Mouse (Mus musculus) stomach, embryonic 15.5 days (tissue): ENCODE results near the gene Slc25a19. TPM values are rescaled to one million over a fixed set of nuclear protein-coding genes. Genes with fewer than 3 reads are reported as not detected.
"Not testable (repeated sequence)": the region's sequence is repeated elsewhere in the genome, so short reads cannot be mapped to it uniquely, and the experiment has no call there.

ENCODE experiments used
- ATAC-seq: fragments of 200-750 bp; cut with Nextera tagmentation; 2 replicates; pipeline ENCODE4 v1.8.0; 2017; ENCODE audit warnings: low read depth, moderate number of reproducible peaks, moderate TSS enrichment; ENCODE audit not compliant: insufficient read depth, low FRiP score
- H3K27ac ChIP-seq: fragments of 300-500 bp; sonication (generic); 2 replicates; pipeline ENCODE4 v1.5.1; 2015; ENCODE audit warnings: mild to moderate bottlenecking, inconsistent platforms
- H3K27me3 ChIP-seq: fragments of 300-500 bp; sonication (generic); replicated peaks from 2 replicates; pipeline ENCODE4 v1.6.1; 2015; ENCODE audit warnings: inconsistent platforms
- H3K36me3 ChIP-seq: fragments of 300-500 bp; sonication (generic); 2 replicates; pipeline ENCODE4 v1.6.1; 2015; ENCODE audit warnings: inconsistent platforms
- H3K4me1 ChIP-seq: fragments of 300-500 bp; sonication (generic); 2 replicates; pipeline ENCODE4 v1.6.1; 2015; ENCODE audit warnings: inconsistent platforms
- H3K4me2 ChIP-seq: fragments of 300-500 bp; sonication (generic); 2 replicates; pipeline ENCODE4 v1.6.1; 2015; ENCODE audit warnings: mild to moderate bottlenecking, inconsistent platforms
- H3K4me3 ChIP-seq: fragments of 300-500 bp; sonication (generic); replicated peaks from 2 replicates; pipeline ENCODE4 v1.5.1; 2015; ENCODE audit warnings: inconsistent platforms
- H3K9ac ChIP-seq: fragments of 300-500 bp; sonication (generic); 2 replicates; pipeline ENCODE4 v1.6.1; 2015; ENCODE audit warnings: inconsistent platforms
- H3K9me3 ChIP-seq: fragments of 300-500 bp; sonication (generic); 2 replicates; pipeline ENCODE4 v1.6.1; 2016; ENCODE audit warnings: inconsistent platforms
- WGBS: fragments of 180-500 bp; shearing (Covaris S2); methylation state at CpG from one replicate; pipeline ENCODE4 v1.1.7; 2015; 5-methylcytosine and 5-hydroxymethylcytosine counted together
- polyA plus RNA-seq: library from polyadenylated mRNA; unstranded; fragments of >200 nt; fragmentation: Nextera tagmentation; extraction: Ambion mirVana; gene quantifications from 2 replicates; pipeline ENCODE4 v1.2.1, GENCODE M21; 2015

The Slc25a19 gene
- polyA plus RNA-seq, 1 experiment from 2014 or later, result 21.5 TPM

DNA sequence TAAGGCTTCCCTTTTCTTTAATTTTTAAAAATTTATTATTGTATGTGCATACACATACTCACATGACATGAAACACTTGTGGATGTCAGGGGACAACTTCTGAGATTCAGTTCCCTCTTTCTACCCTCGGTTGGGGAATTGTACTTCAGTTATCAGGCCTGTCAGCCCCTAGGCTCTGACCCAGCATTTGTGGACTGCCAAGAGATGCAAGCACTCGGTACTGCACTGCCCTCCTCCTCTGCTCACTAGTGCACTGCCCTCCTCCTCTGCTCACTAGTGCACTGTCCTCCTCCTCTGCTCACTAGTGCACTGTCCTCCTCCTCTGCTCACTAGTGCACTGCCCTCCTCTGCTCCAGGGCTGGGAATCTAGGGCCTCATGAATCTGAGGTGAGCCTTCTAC is 26.0 kb upstream of the Slc25a19 start:
- H3K36me3 ChIP-seq, result peaks cover 12% of the 10 kb centered on the region; the same call in 1 of the 2 replicates
- 68% methylated on average over 2 of the region's 2 CpGs for WGBS

DNA sequence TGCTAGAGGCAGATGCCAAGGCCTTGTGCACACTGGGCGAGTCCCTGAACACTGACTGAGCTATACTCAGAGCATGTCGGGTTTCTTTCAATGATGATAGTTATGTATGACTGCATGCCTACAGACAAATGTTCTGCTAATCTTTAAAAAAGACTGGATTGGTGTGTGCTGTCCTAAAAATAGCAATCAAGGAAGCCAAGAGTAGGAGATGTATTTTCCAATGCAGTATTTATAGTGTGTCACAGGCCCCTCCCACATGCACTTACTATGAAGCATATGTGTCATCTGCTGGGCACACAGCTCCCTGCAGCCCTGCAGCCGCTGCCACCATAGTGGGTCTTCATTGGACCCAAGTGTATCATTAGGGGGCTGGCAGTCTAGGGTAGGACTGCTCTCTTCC is 25.1 kb upstream of the Slc25a19 start:
- H3K4me3 ChIP-seq, result no peak overlapping the region
- no peak overlapping the region for H3K27ac ChIP-seq
- H3K36me3 ChIP-seq, result peaks cover 12% of the 10 kb centered on the region; the same call in 1 of the 2 replicates
- no peak overlapping the region for H3K4me2 ChIP-seq
- no peak for ATAC-seq
- no peaks in the 10 kb centered on the region for H3K4me1 ChIP-seq
- H3K27me3 ChIP-seq, result no peaks in the 10 kb centered on the region
- H3K9ac ChIP-seq, result no peak overlapping the region
- H3K9me3 ChIP-seq, result no peaks in the 10 kb centered on the region
- 83% methylated on average over 3 of the region's 3 CpGs for WGBS

More for the DNA sequence above, 26.0 kb upstream of the Slc25a19 start:
- Histone ChIP-seq H3K4me3 (no peak overlapping the region), H3K27me3 (no peaks in the 10 kb centered on the region), H3K9ac (no peak overlapping the region), H3K9me3 (no peaks in the 10 kb centered on the region), H3K4me2 (no peak overlapping the region), H3K4me1 (no peaks in the 10 kb centered on the region), H3K27ac (no peak overlapping the region)
- no peak for ATAC-seq

DNA sequence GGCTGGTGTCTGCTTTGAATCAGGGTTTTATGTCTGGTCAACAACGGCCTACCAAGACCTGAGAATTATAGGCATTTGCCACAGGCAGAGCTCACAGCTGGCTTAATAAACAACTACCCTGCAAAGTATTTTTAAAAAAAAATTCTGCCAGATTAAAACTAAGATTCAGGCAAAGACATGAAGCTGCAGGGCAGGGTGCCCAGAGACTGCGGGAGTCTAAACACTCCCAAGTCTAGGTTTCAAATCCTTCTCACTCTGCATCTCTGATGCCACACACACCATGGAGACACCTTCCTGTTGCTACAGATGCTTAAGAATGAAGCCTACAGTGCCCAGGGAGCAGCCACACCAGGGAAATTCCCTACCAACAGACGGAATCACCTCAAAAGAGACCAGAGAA is 23.6 kb upstream of the Slc25a19 start:
- H3K4me2 ChIP-seq, result no peak overlapping the region
- peaks cover 16% of the 10 kb centered on the region for H3K36me3 ChIP-seq
- H3K4me3 ChIP-seq, result no peak overlapping the region
- WGBS, result 87% methylated on average over 3 of the region's 3 CpGs
- no peaks in the 10 kb centered on the region for H3K4me1 ChIP-seq
- no peak overlapping the region for H3K27ac ChIP-seq
- no peaks in the 10 kb centered on the region for H3K9me3 ChIP-seq
- H3K9ac ChIP-seq, result no peak overlapping the region
- ATAC-seq, result no peak
- no peaks in the 10 kb centered on the region for H3K27me3 ChIP-seq

DNA sequence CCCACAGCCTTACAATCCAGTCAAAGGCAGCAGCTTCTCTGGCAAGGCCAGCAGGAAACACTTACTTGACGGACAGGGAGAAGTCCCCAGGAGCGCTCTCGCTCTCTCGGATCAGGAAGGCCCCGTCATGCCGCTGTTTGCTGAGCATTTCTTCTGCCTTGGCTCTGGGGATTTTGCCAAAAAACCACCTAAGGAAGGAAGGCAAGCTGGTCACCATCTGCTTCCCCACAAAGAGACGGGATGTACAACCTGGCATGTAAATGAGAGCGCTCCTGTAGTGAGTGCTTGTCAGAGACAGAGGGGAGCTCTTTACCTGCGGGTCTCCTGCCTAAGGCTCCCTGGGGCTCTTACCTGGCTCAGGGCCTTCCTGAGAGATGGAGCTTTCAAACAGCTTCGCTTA is 21.6 kb upstream of the Slc25a19 start:
- H3K9me3 ChIP-seq, result no peaks in the 10 kb centered on the region
- H3K4me2 ChIP-seq, result no peak overlapping the region
- 74% methylated on average over 10 of the region's 10 CpGs for WGBS
- ATAC-seq, result no peak
- H3K4me1 ChIP-seq, result no peaks in the 10 kb centered on the region
- 0 out of 2 replicates have a peak overlapping the region, but pooled peaks have one; percentile 9 for H3K27ac ChIP-seq
- H3K36me3 ChIP-seq, result peaks cover 15% of the 10 kb centered on the region
- H3K4me3 ChIP-seq, result no peak overlapping the region
- H3K9ac ChIP-seq, result no peak overlapping the region
- no peaks in the 10 kb centered on the region for H3K27me3 ChIP-seq

DNA sequence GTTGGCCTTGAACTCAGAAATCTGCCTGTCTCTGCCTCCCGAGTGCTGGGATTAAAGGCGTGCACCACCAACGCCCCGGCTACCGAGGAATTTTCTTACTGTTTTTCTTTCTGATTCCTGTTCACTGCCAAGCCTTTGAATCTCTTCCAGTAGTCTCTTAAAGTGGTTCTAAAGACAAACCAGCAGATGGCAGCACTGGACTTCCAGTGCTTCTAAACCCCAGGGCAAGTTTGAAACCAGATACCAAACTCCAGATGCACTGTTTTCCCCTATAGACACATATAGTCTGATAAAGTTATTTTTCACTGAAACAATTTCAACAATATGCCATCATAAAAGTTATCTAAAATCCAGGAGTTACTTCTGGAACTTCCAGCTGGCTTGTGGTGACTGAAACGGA is 19.4 kb upstream of the Slc25a19 start:
- Histone ChIP-seq H3K27me3 (no peaks in the 10 kb centered on the region), H3K9me3 (no peaks in the 10 kb centered on the region), H3K27ac (no peak overlapping the region), H3K4me3 (no peak overlapping the region), H3K9ac (no peak overlapping the region), H3K36me3 (peaks cover 11% of the 10 kb centered on the region), H3K4me2 (no peak overlapping the region), H3K4me1 (no peaks in the 10 kb centered on the region)
- ATAC-seq, result no peak
- WGBS, result 54% methylated on average over 6 of the region's 6 CpGs

DNA sequence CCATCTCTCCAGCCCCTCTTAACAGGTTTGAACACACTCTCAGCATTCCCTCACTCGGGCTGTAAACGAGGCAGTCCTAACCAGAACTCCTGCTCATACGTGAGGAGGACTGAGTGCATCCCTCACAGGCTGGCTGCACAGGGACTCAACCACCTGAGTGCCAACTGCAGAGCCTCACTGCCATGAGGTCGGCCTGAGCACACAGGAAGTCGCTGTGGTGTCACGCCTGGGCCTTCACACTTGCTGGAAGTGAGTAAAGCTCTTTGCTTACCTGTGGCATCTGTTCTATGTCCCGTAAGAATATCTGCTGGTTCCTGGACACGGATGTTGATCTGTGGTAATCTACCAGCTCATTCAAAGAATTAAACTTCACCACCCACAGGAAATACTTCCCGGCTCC is 18.3 kb upstream of the Slc25a19 start:
- 89% methylated on average over 9 of the region's 9 CpGs for WGBS
- H3K9ac ChIP-seq, result no peak overlapping the region
- no peaks in the 10 kb centered on the region for H3K4me1 ChIP-seq
- no peaks in the 10 kb centered on the region for H3K9me3 ChIP-seq
- H3K4me2 ChIP-seq, result no peak overlapping the region
- no peak for ATAC-seq
- no peak overlapping the region for H3K4me3 ChIP-seq
- no peak overlapping the region for H3K27ac ChIP-seq
- peaks cover 11% of the 10 kb centered on the region for H3K36me3 ChIP-seq
- no peaks in the 10 kb centered on the region for H3K27me3 ChIP-seq

DNA sequence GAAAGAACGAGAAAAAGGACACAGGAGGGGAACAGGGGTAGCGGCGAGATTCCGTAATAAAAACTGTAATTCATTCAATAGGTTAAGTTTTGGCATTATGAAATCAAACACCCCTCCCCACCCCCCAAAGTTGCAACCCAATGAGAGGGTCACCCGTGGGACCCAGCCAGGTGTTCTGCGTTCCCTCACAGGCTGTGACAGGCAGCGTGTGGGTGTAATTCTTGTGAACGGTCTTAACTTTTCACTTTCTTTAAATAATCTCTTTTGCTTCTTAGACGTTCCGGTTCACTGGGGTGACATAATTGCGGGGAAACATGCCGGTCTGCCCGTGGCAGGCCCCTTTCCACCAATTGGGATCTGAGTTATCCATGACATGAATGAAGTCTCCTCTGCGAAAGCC is 17.4 kb upstream of the Slc25a19 start:
- ATAC-seq, H3K4me3 ChIP-seq, H3K36me3 ChIP-seq, H3K27me3 ChIP-seq, H3K4me2 ChIP-seq, H3K9me3 ChIP-seq, H3K9ac ChIP-seq, H3K27ac ChIP-seq, H3K4me1 ChIP-seq: not testable (repeated sequence)
- 59% methylated on average over 14 of the region's 14 CpGs for WGBS

DNA sequence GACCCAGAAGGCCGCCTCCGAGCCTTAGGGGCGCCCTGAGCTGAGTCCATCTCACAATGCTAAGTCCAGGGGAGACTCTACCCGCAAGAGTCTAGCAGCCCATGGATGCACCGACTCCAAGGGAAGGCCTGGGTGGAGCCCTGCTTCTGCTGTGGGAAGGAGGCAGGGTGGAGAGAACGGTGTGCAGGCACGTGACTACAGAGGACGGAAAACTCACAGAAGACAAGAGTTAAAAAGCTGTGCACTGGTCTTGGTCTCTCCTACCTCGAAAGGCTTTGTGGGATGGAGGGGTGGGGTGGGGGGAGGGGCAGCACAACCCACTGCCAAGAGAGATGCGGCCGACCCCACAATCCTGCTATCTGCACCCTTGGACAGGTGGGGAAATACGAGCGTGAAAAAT is 16.2 kb upstream of the Slc25a19 start:
- Histone ChIP-seq H3K9me3 (no peaks in the 10 kb centered on the region), H3K4me1 (no peaks in the 10 kb centered on the region)

DNA sequence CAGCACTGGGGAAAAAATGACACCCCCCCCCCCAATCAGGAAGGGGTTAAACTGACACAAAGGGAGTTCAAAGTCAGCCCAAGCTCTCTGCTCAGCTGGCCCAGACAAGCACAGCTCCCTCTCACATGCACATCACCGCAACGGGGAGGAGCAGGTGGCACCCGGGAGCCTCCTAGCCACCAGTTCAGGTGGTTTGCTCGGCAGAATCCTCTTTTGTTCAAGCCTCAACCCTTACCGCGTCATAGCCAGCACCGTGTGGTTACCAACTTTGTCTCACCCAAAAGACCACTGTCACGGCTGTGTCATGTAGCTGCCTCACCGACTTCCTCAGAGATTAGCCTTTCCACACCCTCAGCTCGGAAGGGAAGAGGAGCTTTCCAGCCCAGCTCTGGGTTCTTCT is 15.2 kb upstream of the Slc25a19 start:
- no peak overlapping the region for H3K27ac ChIP-seq
- H3K4me3 ChIP-seq, result no peak overlapping the region
- H3K27me3 ChIP-seq, result no peaks in the 10 kb centered on the region
- peaks cover 6% of the 10 kb centered on the region for H3K36me3 ChIP-seq
- H3K4me1 ChIP-seq, result no peaks in the 10 kb centered on the region
- ATAC-seq, result no peak
- no peak overlapping the region for H3K4me2 ChIP-seq
- no peaks in the 10 kb centered on the region for H3K9me3 ChIP-seq
- 65% methylated on average over 10 of the region's 10 CpGs for WGBS
- H3K9ac ChIP-seq, result no peak overlapping the region

More for the DNA sequence above, 16.2 kb upstream of the Slc25a19 start:
- Histone ChIP-seq H3K4me3 (no peak overlapping the region), H3K27me3 (no peaks in the 10 kb centered on the region), H3K36me3 (peaks cover 6% of the 10 kb centered on the region), H3K9ac (no peak overlapping the region), H3K4me2 (no peak overlapping the region), H3K27ac (no peak overlapping the region)
- 86% methylated on average over 13 of the region's 13 CpGs for WGBS
- no peak for ATAC-seq

DNA sequence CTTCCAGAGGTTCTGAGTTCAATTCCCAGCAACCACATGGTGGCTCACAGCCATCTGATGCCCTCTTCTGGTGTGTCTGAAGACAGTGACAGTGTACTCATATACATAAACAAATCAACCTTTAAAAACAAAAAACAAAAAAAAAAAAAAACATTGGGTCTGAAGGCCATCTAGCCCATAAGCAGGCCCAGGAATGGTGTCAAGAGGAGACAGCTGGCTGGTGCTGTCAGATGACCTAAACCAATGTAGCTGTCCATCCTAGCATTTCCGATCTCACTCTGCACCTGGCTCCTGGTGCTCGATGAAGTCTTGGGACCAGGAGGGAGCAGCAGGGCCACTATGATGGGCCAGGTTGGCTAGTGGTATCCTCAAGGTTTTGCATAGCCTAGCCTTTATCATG is 14.6 kb upstream of the Slc25a19 start:
- Histone ChIP-seq H3K9ac (no peak overlapping the region), H3K4me3 (no peak overlapping the region), H3K4me1 (no peaks in the 10 kb centered on the region), H3K27me3 (no peaks in the 10 kb centered on the region), H3K36me3 (peaks cover 6% of the 10 kb centered on the region), H3K27ac (no peak overlapping the region), H3K4me2 (no peak overlapping the region), H3K9me3 (no peaks in the 10 kb centered on the region)
- WGBS, result 93% methylated on average over 2 of the region's 2 CpGs
- ATAC-seq, result no peak

DNA sequence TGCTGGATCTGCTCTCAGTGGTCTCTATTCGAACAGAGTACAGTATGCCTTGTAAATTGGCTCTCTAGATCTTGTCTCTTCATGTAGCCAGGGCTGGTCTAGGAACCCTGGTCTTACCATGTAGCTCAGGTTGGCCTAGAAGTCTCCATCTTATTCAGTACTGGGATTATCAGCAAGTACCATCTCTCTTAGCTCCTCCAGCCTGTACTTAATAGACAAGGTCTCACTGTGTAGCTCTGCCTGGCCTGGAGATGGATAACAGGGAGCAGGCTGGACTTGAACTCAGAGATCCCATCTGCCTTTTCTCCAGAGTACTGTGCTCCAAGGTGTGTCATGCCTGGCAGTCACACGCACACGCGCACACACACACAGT is 13.6 kb upstream of the Slc25a19 start:
- Histone ChIP-seq H3K27me3 (no peaks in the 10 kb centered on the region), H3K4me1 (no peaks in the 10 kb centered on the region), H3K27ac (no peak overlapping the region), H3K4me3 (no peak overlapping the region), H3K9me3 (no peaks in the 10 kb centered on the region), H3K9ac (no peak overlapping the region), H3K4me2 (no peak overlapping the region), H3K36me3 (peaks cover 1% of the 10 kb centered on the region)
- ATAC-seq, result no peak
- 86% methylated on average over 4 of the region's 4 CpGs for WGBS

DNA sequence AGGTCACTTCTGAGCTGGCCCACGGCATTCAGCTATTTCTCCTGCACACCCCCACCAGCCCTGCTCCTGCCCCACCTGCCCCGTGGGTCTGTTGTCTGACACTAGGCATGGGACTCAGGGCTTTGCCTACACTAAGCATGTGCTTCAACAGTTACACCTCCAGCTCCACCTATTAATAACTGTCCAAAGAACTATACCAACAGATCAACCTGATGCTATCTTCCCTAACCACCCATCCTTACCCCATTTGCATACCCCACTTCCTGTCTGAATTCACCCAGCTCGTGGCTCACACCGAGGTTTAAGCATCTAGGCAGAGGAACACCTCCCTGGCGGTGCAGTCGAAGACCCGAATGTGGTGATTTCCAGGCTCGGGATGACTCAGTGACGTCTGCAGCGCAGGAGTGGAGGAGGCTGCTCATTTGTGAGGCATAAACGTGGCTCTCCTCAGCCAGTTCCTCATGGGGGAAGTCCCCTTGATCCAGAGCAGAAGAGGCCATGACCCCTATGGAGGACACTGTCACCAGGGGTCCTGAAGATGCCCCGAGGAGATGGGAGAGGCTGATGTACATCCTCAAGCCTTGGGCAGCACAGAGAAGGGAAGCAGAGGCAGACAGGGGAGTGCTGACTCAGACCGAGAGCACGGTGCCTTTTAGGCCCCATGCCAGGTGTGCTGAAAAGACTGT is 13.0 kb upstream of the Slc25a19 start:
- no peaks in the 10 kb centered on the region for H3K9me3 ChIP-seq
- no peaks in the 10 kb centered on the region for H3K4me1 ChIP-seq
- no peak overlapping the region for H3K4me3 ChIP-seq
- ATAC-seq, result no peak
- H3K4me2 ChIP-seq, result no peak overlapping the region
- no peaks in the 10 kb centered on the region for H3K27me3 ChIP-seq
- H3K27ac ChIP-seq, result no peak overlapping the region
- H3K9ac ChIP-seq, result no peak overlapping the region
- WGBS, result 45% methylated on average over 14 of the region's 14 CpGs
- H3K36me3 ChIP-seq, result no peaks in the 10 kb centered on the region

DNA sequence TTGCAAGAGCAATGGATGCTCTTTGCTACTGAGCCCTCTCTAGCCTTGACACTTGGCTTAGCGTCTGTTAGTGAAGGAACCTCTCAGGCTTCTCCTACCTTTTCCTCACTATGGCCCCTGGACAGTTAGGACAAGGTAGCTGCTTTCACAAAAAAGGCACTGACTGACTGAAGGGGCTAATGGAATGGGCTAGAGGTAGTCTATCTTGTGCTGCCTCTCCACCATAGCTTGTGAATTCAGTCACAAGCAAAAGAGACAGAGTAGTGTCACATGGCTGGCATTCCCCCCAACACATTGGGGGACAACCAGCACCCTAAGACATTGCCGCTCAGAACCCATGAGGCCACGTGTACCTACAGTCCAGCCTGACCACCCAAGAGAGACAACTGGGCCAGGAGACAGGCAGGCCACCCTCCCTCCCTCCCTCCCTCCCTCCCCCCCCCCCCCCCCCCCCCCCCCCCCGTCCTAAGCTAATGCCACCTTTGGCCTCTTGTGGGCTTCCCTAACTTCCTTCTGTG is 12.3 kb upstream of the Slc25a19 start:
- H3K4me1 ChIP-seq, result no peaks in the 10 kb centered on the region
- H3K4me3 ChIP-seq, result no peak overlapping the region
- ATAC-seq, result no peak
- no peaks in the 10 kb centered on the region for H3K27me3 ChIP-seq
- 78% methylated on average over 3 of the region's 4 CpGs for WGBS
- no peak overlapping the region for H3K27ac ChIP-seq
- H3K36me3 ChIP-seq, result no peaks in the 10 kb centered on the region
- H3K9me3 ChIP-seq, result no peaks in the 10 kb centered on the region
- H3K9ac ChIP-seq, result no peak overlapping the region
- H3K4me2 ChIP-seq, result no peak overlapping the region
